Mouse (Mus musculus) c-Kit-negative CD71-positive TER-119-positive erythroid progenitor cells, embryonic 14.5 days (primary cell): ENCODE results near the gene Gm37240.

Experiments used
- DNase-seq: peaks from one replicate; pipeline ENCODE4 v3.0.0-alpha.2; 2013; ENCODE audit warnings: low read depth, low spot score

Gene Gm37240

GRCm38 (mm10) chr3:85195068-85195481 is 692.2 kb downstream of the Gm37240 start:
- DNase-seq, result no peak

GRCm38 (mm10) chr3:85189791-85190190 is 697.5 kb downstream of the Gm37240 start:
- no peak for DNase-seq

- DNase-seq, result no peak
Observed at GRCm38 (mm10) chr3:85188364-85188763, 699.0 kb downstream of the Gm37240 start.

GRCm38 (mm10) chr3:85186661-85187076 is 700.6 kb downstream of the Gm37240 start:
- no peak for DNase-seq

- DNase-seq, result no peak
Observed at GRCm38 (mm10) chr3:85185827-85186226, 701.5 kb downstream of the Gm37240 start.

GRCm38 (mm10) chr3:85184916-85185315 is 702.4 kb downstream of the Gm37240 start:
- no peak for DNase-seq

- DNase-seq, result no peak
Observed at GRCm38 (mm10) chr3:85184151-85184550, 703.2 kb downstream of the Gm37240 start.

GRCm38 (mm10) chr3:85176736-85177135 is 710.6 kb downstream of the Gm37240 start:
- DNase-seq, result no peak

- no peak for DNase-seq
Observed at GRCm38 (mm10) chr3:85174542-85175469, 712.5 kb downstream of the Gm37240 start.

GRCm38 (mm10) chr3:85173441-85174071 is 713.8 kb downstream of the Gm37240 start:
- no peak for DNase-seq

- DNase-seq, result no peak
Observed at GRCm38 (mm10) chr3:85172532-85172931, 714.8 kb downstream of the Gm37240 start.

GRCm38 (mm10) chr3:85172096-85172495 is 715.2 kb downstream of the Gm37240 start:
- DNase-seq, result no peak

- no peak for DNase-seq
Observed at GRCm38 (mm10) chr3:85168816-85169215, 718.5 kb downstream of the Gm37240 start.

- DNase-seq, result no peak
Observed at GRCm38 (mm10) chr3:85164931-85165330, 722.4 kb downstream of the Gm37240 start.

- DNase-seq, result no peak
Observed at GRCm38 (mm10) chr3:85163396-85163795, 723.9 kb downstream of the Gm37240 start.

GRCm38 (mm10) chr3:85162430-85162829 is 724.9 kb downstream of the Gm37240 start:
- no peak for DNase-seq

GRCm38 (mm10) chr3:85160816-85161215 is 726.5 kb downstream of the Gm37240 start:
- no peak for DNase-seq

GRCm38 (mm10) chr3:85159631-85160030 is 727.7 kb downstream of the Gm37240 start:
- DNase-seq, result no peak

GRCm38 (mm10) chr3:85148816-85149215 is 738.5 kb downstream of the Gm37240 start:
- no peak for DNase-seq

GRCm38 (mm10) chr3:85148038-85148550 is 739.2 kb downstream of the Gm37240 start:
- no peak for DNase-seq

- no peak for DNase-seq
Observed at GRCm38 (mm10) chr3:85145568-85145967, 741.8 kb downstream of the Gm37240 start.

GRCm38 (mm10) chr3:85145076-85145475 is 742.2 kb downstream of the Gm37240 start:
- DNase-seq, result no peak

GRCm38 (mm10) chr3:85144425-85144824 is 742.9 kb downstream of the Gm37240 start:
- DNase-seq, result no peak
